Mouse (Mus musculus) neural tube, embryonic 13.5 days (tissue): ENCODE measurements around the gene Hdac1. TPM values are rescaled to one million over a fixed set of nuclear protein-coding genes. Genes with fewer than 3 reads are reported as not detected.

Experiments
- ATAC-seq: fragments of 200-750 bp; cut with Nextera tagmentation; 2 replicates; pipeline ENCODE4 v1.8.0; 2017; ENCODE audit warnings: low read depth, mild to moderate bottlenecking, moderate TSS enrichment, moderate library complexity
- H3K27ac ChIP-seq: fragments of 300-500 bp; sonication (generic); replicated peaks from 2 replicates; pipeline ENCODE4 v1.5.1; 2015; ENCODE audit warnings: moderate library complexity, mild to moderate bottlenecking, inconsistent platforms
- H3K27me3 ChIP-seq: fragments of 300-500 bp; sonication (generic); 2 replicates; pipeline ENCODE4 v1.6.1; 2015; ENCODE audit warnings: mild to moderate bottlenecking, inconsistent platforms
- H3K36me3 ChIP-seq: fragments of 300-500 bp; sonication (generic); 2 replicates; pipeline ENCODE4 v1.6.1; 2015; ENCODE audit warnings: mild to moderate bottlenecking, inconsistent platforms
- H3K4me1 ChIP-seq: fragments of 300-500 bp; sonication (generic); replicated peaks from 2 replicates; pipeline ENCODE4 v1.6.1; 2015; ENCODE audit warnings: inconsistent platforms
- H3K4me2 ChIP-seq: fragments of 300-500 bp; sonication (generic); 2 replicates; pipeline ENCODE4 v1.6.1; 2015; ENCODE audit warnings: inconsistent platforms, mild to moderate bottlenecking, moderate library complexity
- H3K4me3 ChIP-seq: fragments of 300-500 bp; sonication (generic); 2 replicates; pipeline ENCODE4 v1.5.1; 2015; ENCODE audit warnings: mild to moderate bottlenecking, inconsistent platforms
- H3K9ac ChIP-seq: fragments of 300-500 bp; sonication (generic); 2 replicates; pipeline ENCODE4 v1.6.1; 2015; ENCODE audit warnings: moderate library complexity, mild to moderate bottlenecking, inconsistent platforms
- H3K9me3 ChIP-seq: fragments of 300-500 bp; sonication (generic); 2 replicates; pipeline ENCODE4 v1.6.1; 2016; ENCODE audit warnings: inconsistent platforms
- WGBS: fragments of 180-500 bp; shearing (Covaris S2); methylation state at CpG from one replicate; pipeline ENCODE4 v1.1.7; 2015; 5-methylcytosine and 5-hydroxymethylcytosine counted together
- polyA plus RNA-seq: library from polyadenylated mRNA; unstranded; fragments of >200 nt; fragmentation: Nextera tagmentation; extraction: Ambion mirVana; gene quantifications from 2 replicates; pipeline ENCODE4 v1.2.1, GENCODE M21; 2015

The Hdac1 gene
- polyA plus RNA-seq, 1 experiment from 2014 or later: 116 TPM

GRCm38 (mm10) chr4:129575171-129575844 is 32.8 kb upstream of the Hdac1 start:
- no peaks in the 10 kb centered on the region for H3K27me3 ChIP-seq
- no peaks in the 10 kb centered on the region for H3K36me3 ChIP-seq
- WGBS: 41% methylated on average over 7 of the region's 8 CpGs
- no peak for ATAC-seq
- H3K4me2 ChIP-seq: no peak overlapping the region
- no peak overlapping the region for H3K27ac ChIP-seq
- peaks cover 8% of the 10 kb centered on the region for H3K4me1 ChIP-seq
- no peak overlapping the region for H3K9ac ChIP-seq
- no peak overlapping the region for H3K4me3 ChIP-seq
- H3K9me3 ChIP-seq: no peaks in the 10 kb centered on the region

DNA sequence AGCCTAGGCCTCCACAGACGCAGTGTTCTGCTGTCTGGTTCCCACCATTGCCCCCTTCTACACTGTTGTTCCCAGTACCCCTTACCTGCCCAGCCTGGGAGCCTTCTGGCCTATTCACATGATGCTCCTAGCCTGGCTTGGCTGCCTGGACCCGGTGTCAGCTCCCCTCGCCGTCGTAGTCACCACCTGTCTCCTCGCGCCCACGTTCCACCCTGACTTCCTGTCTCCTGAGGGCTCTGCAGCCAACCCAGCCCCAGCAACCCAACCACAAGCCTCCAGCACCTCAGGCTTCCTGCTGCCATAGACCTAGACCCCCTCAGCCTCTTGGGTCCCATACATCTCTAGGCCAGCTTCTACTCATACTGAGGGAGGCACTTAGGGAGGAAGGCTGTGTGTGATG is 30.9 kb upstream of the Hdac1 start, which contains the start of gene Lck:
Gene Lck, minus strand, starts transcription at position 212 of the 400 bp plus-strand sequence.
- peaks cover 8% of the 10 kb centered on the region for H3K4me1 ChIP-seq
- H3K4me2 ChIP-seq: no peak within 1 kb of the TSS
- no peaks in the 10 kb centered on the region for H3K36me3 ChIP-seq
- no peak within 1 kb of the TSS for H3K27ac ChIP-seq
- no peak within 1 kb of the TSS for H3K9ac ChIP-seq
- ATAC-seq: no peak
- no peaks in the 10 kb centered on the region for H3K27me3 ChIP-seq
- no peak within 1 kb of the TSS for H3K4me3 ChIP-seq
- no peaks in the 10 kb centered on the region for H3K9me3 ChIP-seq
- 94% methylated on average over 8 of the region's 8 CpGs for WGBS

DNA sequence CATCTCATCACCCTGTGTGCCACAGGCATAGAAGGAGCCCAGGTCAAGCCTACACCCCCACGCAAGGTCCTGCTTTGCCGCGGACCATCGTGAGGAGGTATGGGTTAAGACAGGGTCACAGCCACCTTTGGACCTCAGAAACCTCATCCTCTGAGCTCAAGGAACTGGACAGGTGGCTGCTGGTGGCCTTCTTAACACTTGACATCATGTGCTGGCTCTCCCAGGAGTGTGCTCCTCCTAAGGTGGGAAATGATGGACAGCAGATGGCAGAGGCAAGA is 30.5 kb upstream of the Hdac1 start:
- no peak for ATAC-seq
- Histone ChIP-seq H3K36me3 (no peaks in the 10 kb centered on the region), H3K27me3 (no peaks in the 10 kb centered on the region), H3K4me2 (no peak overlapping the region), H3K27ac (no peak overlapping the region), H3K4me3 (no peak overlapping the region), H3K9ac (no peak overlapping the region), H3K9me3 (no peaks in the 10 kb centered on the region), H3K4me1 (peaks cover 8% of the 10 kb centered on the region)
- 99% methylated on average over 4 of the region's 4 CpGs for WGBS

DNA sequence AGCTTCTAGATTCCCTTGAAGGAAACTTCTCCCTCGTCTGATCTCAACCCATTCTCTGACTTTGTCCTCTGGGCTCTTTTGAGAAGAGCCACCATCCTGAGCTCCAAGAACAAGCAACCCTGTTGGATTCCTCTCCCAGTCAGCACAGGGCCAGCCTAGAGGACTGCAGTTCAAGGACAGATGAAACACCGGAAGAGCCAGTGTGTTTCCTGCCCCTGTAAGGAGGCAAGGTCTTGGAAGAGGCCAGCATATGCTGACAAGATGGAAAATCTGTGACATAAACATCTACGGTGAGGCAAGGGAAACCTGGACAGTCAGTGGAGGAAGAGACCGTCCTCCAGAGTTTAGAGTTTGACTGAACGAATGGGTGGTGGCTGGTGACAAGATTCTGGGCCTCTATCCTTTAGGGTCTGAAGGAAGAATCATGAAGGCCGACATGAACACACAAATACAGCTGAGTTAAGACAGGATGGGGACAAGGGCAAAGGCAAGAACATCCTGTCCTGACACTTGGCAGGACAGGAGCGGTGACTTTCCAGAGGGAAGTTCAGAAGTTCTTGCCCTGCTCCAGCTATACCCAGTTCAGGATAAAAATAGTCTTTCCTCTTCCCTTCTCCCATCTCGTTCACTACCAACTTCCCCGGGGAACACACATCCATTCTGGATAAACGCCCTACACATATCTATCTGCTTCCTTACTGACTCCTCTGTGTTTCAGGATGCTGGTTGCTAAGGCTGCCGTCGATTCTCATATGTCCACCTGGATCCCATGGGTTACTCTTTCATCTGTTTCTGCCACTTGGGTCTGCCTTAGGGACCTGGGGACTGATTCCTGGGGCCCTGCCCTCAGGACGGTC is 30.0 kb upstream of the Hdac1 start:
- Histone ChIP-seq H3K4me1 (peaks cover 8% of the 10 kb centered on the region), H3K9me3 (no peaks in the 10 kb centered on the region), H3K4me2 (no peak overlapping the region), H3K36me3 (no peaks in the 10 kb centered on the region), H3K9ac (no peak overlapping the region), H3K27ac (no peak overlapping the region), H3K27me3 (no peaks in the 10 kb centered on the region), H3K4me3 (no peak overlapping the region)
- ATAC-seq: no peak
- 88% methylated on average over 13 of the region's 13 CpGs for WGBS

DNA sequence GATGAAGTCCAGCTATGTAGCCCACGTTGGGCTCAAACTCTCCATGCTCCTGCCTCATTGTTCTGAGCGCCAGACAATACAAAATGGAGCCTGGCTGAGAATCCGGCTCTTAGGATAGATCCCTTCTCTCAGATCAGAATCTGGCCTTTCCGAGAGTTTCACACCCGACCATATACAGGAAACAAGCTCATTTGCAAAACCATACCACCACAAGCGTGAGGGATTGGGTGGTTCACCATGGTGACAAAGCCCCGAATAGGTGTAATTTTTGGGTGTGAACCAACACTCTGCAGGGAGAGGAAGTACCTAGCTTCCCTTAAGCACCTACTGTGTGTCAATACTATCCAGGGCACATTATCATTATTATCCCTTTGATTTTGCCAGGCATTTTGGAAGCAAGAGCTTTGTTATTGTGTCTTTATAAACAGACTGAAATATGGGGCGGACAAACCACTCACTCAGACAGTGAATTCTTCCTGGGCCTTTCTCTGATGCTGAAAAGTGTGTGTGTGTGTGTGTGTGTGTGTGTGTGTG is 29.1 kb upstream of the Hdac1 start:
- WGBS: 80% methylated on average over 8 of the region's 8 CpGs
- ATAC-seq: no peak

DNA sequence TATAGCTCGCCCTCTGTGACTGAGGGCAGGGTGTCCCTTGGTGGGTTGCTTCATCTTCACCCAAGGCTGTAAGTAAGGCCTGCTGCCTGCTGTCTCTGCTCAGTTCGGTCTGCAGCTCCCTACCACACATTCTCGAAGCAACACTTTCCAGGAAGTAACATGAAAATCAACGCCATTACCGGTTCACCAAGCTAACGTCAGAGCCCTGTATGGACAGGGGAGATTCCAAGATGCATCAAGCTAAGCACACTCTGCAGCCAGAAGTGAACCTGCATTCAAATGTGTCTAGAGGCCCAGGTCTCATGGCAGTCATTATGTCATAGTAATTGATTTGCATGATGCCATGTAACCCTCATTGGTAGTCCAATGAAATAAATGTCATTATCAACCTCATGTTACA is 27.5 kb upstream of the Hdac1 start:
- Histone ChIP-seq H3K4me3 (no peak overlapping the region), H3K4me2 (no peak overlapping the region), H3K4me1 (no peaks in the 10 kb centered on the region; the same call in 1 of the 2 replicates), H3K36me3 (no peaks in the 10 kb centered on the region), H3K27me3 (no peaks in the 10 kb centered on the region), H3K27ac (no peak overlapping the region), H3K9ac (no peak overlapping the region), H3K9me3 (no peaks in the 10 kb centered on the region)
- WGBS: 89% methylated on average over 6 of the region's 6 CpGs
- ATAC-seq: no peak

More for the DNA sequence above, 29.1 kb upstream of the Hdac1 start:
- H3K9me3 ChIP-seq: no peaks in the 10 kb centered on the region
- no peaks in the 10 kb centered on the region for H3K27me3 ChIP-seq
- no peak overlapping the region for H3K4me2 ChIP-seq
- H3K9ac ChIP-seq: no peak overlapping the region
- no peaks in the 10 kb centered on the region; the same call in 1 of the 2 replicates for H3K4me1 ChIP-seq
- no peak overlapping the region for H3K27ac ChIP-seq
- H3K36me3 ChIP-seq: no peaks in the 10 kb centered on the region
- no peak overlapping the region for H3K4me3 ChIP-seq

DNA sequence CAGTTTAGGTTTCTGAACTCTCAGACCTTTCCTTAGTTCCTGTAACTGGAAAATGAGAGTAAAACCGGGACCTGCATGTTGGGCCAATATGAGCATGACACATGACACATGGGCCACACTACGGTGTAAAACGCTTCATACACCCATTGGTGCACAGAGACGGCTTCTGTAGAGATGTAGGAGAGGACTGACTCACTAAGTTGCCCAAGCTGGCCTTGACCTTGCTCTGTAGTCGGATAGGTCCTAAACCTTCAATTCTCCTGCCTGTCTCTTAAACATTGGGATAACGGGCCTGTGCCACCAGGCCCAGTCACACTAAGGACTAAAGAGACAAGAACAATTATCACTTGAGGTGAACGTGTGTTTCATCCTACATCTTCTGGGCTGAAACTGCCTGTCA is 25.9 kb upstream of the Hdac1 start:
- H3K36me3 ChIP-seq: no peaks in the 10 kb centered on the region
- no peak overlapping the region for H3K4me2 ChIP-seq
- ATAC-seq: no peak

DNA sequence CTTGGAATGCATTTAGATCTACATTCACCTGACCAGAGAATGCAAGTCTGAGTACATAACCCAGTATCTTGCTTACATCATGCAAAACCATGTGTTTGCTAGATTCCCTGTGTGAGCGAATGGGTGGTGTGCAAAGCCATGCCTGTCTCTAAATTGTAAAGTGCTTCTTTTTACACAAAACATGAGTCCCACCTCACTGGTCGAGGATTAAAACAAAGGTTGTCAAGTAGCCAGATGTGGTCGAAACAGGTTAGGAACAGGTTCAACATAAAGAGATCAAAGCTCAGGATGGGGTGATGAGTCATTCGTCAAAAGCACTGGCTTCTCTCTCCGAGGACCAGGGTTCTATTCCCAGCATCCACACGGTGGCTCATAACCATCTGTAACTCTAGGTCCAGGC is 22.6 kb upstream of the Hdac1 start:
- no peak overlapping the region for H3K4me2 ChIP-seq
- H3K27me3 ChIP-seq: no peaks in the 10 kb centered on the region
- H3K27ac ChIP-seq: no peak overlapping the region
- H3K4me1 ChIP-seq: 0 out of 2 replicates have a peak, but pooled peaks cover 7% of the 10 kb centered on the region
- H3K4me3 ChIP-seq: no peak overlapping the region
- 84% methylated on average over 6 of the region's 6 CpGs for WGBS
- H3K9me3 ChIP-seq: no peaks in the 10 kb centered on the region
- no peak overlapping the region for H3K9ac ChIP-seq
- no peaks in the 10 kb centered on the region for H3K36me3 ChIP-seq
- no peak for ATAC-seq

More for the DNA sequence above, 25.9 kb upstream of the Hdac1 start:
- H3K9me3 ChIP-seq: no peaks in the 10 kb centered on the region
- 0 out of 2 replicates have a peak, but pooled peaks cover 5% of the 10 kb centered on the region for H3K4me1 ChIP-seq
- no peaks in the 10 kb centered on the region for H3K27me3 ChIP-seq
- H3K27ac ChIP-seq: no peak overlapping the region
- 95% methylated on average over 7 of the region's 7 CpGs for WGBS
- H3K9ac ChIP-seq: no peak overlapping the region
- no peak overlapping the region for H3K4me3 ChIP-seq

DNA sequence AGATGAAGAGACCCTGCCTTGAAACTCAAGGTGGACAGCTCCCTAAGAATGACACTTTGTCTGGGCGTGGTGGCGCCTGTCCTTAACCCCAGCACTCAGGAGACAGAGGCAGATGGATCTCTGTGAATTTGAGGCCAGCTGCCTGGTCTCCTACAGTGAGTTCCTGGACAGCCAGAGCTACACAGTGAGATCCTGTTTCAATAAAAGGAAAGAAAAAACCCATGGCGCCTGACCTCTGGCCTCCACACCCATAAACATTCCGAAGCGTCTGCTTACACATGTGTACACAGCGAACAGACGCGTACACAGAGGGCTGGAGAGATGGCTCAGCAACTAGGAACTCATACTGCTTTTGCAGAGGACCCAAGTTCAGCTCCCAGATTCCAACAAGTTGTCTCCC is 21.2 kb upstream of the Hdac1 start:
- no peak overlapping the region for H3K4me3 ChIP-seq
- H3K27me3 ChIP-seq: no peaks in the 10 kb centered on the region
- no peak overlapping the region for H3K4me2 ChIP-seq
- no peak overlapping the region for H3K9ac ChIP-seq
- no peak for ATAC-seq
- H3K36me3 ChIP-seq: no peaks in the 10 kb centered on the region
- H3K9me3 ChIP-seq: no peaks in the 10 kb centered on the region
- WGBS: 22% methylated on average over 8 of the region's 8 CpGs
- H3K27ac ChIP-seq: no peak overlapping the region; the same call in 1 of the 2 replicates
- H3K4me1 ChIP-seq: 0 out of 2 replicates have a peak, but pooled peaks cover 7% of the 10 kb centered on the region

- H3K4me3 ChIP-seq: no peak overlapping the region
- ATAC-seq: no peak
Observed at GRCm38 (mm10) chr4:129561184-129561583, 18.7 kb upstream of the Hdac1 start.

GRCm38 (mm10) chr4:129558321-129558955 is 15.9 kb upstream of the Hdac1 start:
- peaks cover 24% of the 10 kb centered on the region for H3K4me1 ChIP-seq
- no peak overlapping the region for H3K4me2 ChIP-seq
- H3K4me3 ChIP-seq: no peak overlapping the region
- no peaks in the 10 kb centered on the region for H3K36me3 ChIP-seq
- no peak overlapping the region for H3K9ac ChIP-seq
- no peak for ATAC-seq
- 87% methylated on average over 12 of the region's 12 CpGs for WGBS
- no peaks in the 10 kb centered on the region for H3K27me3 ChIP-seq
- H3K9me3 ChIP-seq: no peaks in the 10 kb centered on the region
- H3K27ac ChIP-seq: no peak overlapping the region

More at GRCm38 (mm10) chr4:129561184-129561583, 18.7 kb upstream of the Hdac1 start:
- H3K27ac ChIP-seq: no peak overlapping the region
- 90% methylated on average over 5 of the region's 5 CpGs for WGBS
- H3K36me3 ChIP-seq: no peaks in the 10 kb centered on the region
- no peaks in the 10 kb centered on the region for H3K9me3 ChIP-seq
- H3K4me1 ChIP-seq: peaks cover 14% of the 10 kb centered on the region
- no peaks in the 10 kb centered on the region for H3K27me3 ChIP-seq
- no peak overlapping the region for H3K4me2 ChIP-seq
- no peak overlapping the region for H3K9ac ChIP-seq

GRCm38 (mm10) chr4:129557256-129557808 is 14.8 kb upstream of the Hdac1 start:
- Histone ChIP-seq H3K9me3 (no peaks in the 10 kb centered on the region), H3K27me3 (no peaks in the 10 kb centered on the region), H3K36me3 (no peaks in the 10 kb centered on the region), H3K4me3 (peak overlapping the region; percentile 45), H3K4me2 (peak overlapping the region; percentile 87), H3K4me1 (peaks cover 21% of the 10 kb centered on the region), H3K9ac (0 out of 2 replicates have a peak overlapping the region, but pooled peaks have one; percentile 74), H3K27ac (peak overlapping the region; percentile 59)
- WGBS: 79% methylated on average over 9 of the region's 9 CpGs
- ATAC-seq: no peak
